Mouse (Mus musculus) erythroblast, embryonic 14.5 days (primary cell): ENCODE data around the gene Olfr70. TPM values are rescaled to one million over a fixed set of nuclear protein-coding genes. Genes with fewer than 3 reads are reported as not detected.

Source experiments
- H3K27me3 ChIP-seq: 2 replicates; pipeline ENCODE4 v1.6.1; 2012; ENCODE audit warnings: inconsistent platforms; ENCODE audit not compliant: control insufficient read depth
- H3K36me3 ChIP-seq: 2 replicates; pipeline ENCODE4 v1.6.1; 2012; ENCODE audit warnings: mild to moderate bottlenecking, inconsistent platforms; ENCODE audit not compliant: control insufficient read depth
- H3K4me1 ChIP-seq: 2 replicates; pipeline ENCODE4 v1.6.1; 2012; ENCODE audit warnings: inconsistent platforms; ENCODE audit not compliant: control insufficient read depth
- H3K4me3 ChIP-seq: replicated peaks from 2 replicates; pipeline ENCODE3; 2012; ENCODE audit warnings: moderate library complexity, mild to moderate bottlenecking, inconsistent platforms
- H3K9me3 ChIP-seq: 2 replicates; pipeline ENCODE4 v1.6.1; 2012; ENCODE audit warnings: low read length, inconsistent platforms, mixed read lengths; ENCODE audit not compliant: control insufficient read depth
- GATA1 ChIP-seq: IDR thresholded peaks from 2 replicates; pipeline ENCODE4 v1.6.1; 2012; ENCODE audit warnings: low read length, inconsistent platforms, mixed read lengths
- TAL1 ChIP-seq: IDR thresholded peaks from 3 replicates; pipeline ENCODE4 v1.6.1; 2012; ENCODE audit warnings: low read length, inconsistent platforms, mixed read lengths
- polyA plus RNA-seq: library from polyadenylated mRNA; stranded (reverse); fragments of >175 nt; gene quantifications from 2 replicates; pipeline ENCODE4 v1.2.3, GENCODE M21; 2012

Olfr70 gene
- not detected in 2 replicates for polyA plus RNA-seq

- Histone ChIP-seq H3K27me3 (no peaks in the 10 kb centered on the region), H3K4me1 (no peaks in the 10 kb centered on the region), H3K4me3 (no peak within 1 kb of the TSS), H3K9me3 (no peaks in the 10 kb centered on the region), H3K36me3 (no peaks in the 10 kb centered on the region)
- TF ChIP-seq GATA1 (no peak), TAL1 (no peak)
These were observed at the start of gene Olfr70 for GRCm38 (mm10) chr4:43700707-43701106. TSS of gene Olfr70 (minus strand) at chr4:43700807.

- Histone ChIP-seq H3K9me3 (no peaks in the 10 kb centered on the region), H3K4me3 (no peak overlapping the region), H3K4me1 (no peaks in the 10 kb centered on the region), H3K36me3 (no peaks in the 10 kb centered on the region), H3K27me3 (no peaks in the 10 kb centered on the region)
- TF ChIP-seq GATA1 (no peak), TAL1 (no peak)
These were observed 44.6 kb upstream of the Olfr70 start for GRCm38 (mm10) chr4:43745187-43745586.

GRCm38 (mm10) chr4:43743099-43743498, 42.5 kb upstream of the Olfr70 start:
- Histone ChIP-seq H3K36me3 (no peaks in the 10 kb centered on the region), H3K4me3 (no peak overlapping the region), H3K4me1 (no peaks in the 10 kb centered on the region), H3K27me3 (no peaks in the 10 kb centered on the region), H3K9me3 (no peaks in the 10 kb centered on the region)
- TF ChIP-seq GATA1, result no peak
- TF ChIP-seq TAL1, result no peak

GRCm38 (mm10) chr4:43742637-43743036, 42.0 kb upstream of the Olfr70 start:
- H3K4me3 ChIP-seq, result no peak overlapping the region
- H3K27me3 ChIP-seq, result no peaks in the 10 kb centered on the region
- no peaks in the 10 kb centered on the region for H3K9me3 ChIP-seq
- TF ChIP-seq TAL1, result no peak
- H3K36me3 ChIP-seq, result no peaks in the 10 kb centered on the region
- H3K4me1 ChIP-seq, result no peaks in the 10 kb centered on the region

GRCm38 (mm10) chr4:43741526-43741925, 40.9 kb upstream of the Olfr70 start:
- H3K36me3 ChIP-seq, result no peaks in the 10 kb centered on the region
- no peaks in the 10 kb centered on the region for H3K9me3 ChIP-seq
- no peak overlapping the region for H3K4me3 ChIP-seq
- TF ChIP-seq GATA1, result no peak
- TF ChIP-seq TAL1, result no peak
- no peaks in the 10 kb centered on the region for H3K27me3 ChIP-seq
- H3K4me1 ChIP-seq, result no peaks in the 10 kb centered on the region

GRCm38 (mm10) chr4:43738989-43739674, 38.5 kb upstream of the Olfr70 start:
- Histone ChIP-seq H3K4me3 (no peak overlapping the region), H3K36me3 (no peaks in the 10 kb centered on the region), H3K27me3 (no peaks in the 10 kb centered on the region), H3K4me1 (no peaks in the 10 kb centered on the region), H3K9me3 (no peaks in the 10 kb centered on the region)
- TF ChIP-seq GATA1 (no peak), TAL1 (no peak)

- TF ChIP-seq GATA1, result no peak
- no peak for TF ChIP-seq TAL1
- no peaks in the 10 kb centered on the region for H3K4me1 ChIP-seq
- no peak overlapping the region for H3K4me3 ChIP-seq
- no peaks in the 10 kb centered on the region for H3K36me3 ChIP-seq
- H3K9me3 ChIP-seq, result no peaks in the 10 kb centered on the region
- no peaks in the 10 kb centered on the region for H3K27me3 ChIP-seq
These were observed 36.5 kb upstream of the Olfr70 start for GRCm38 (mm10) chr4:43737144-43737543.

- TF ChIP-seq GATA1, result no peak
- Histone ChIP-seq H3K27me3 (no peaks in the 10 kb centered on the region), H3K4me1 (peaks cover 13% of the 10 kb centered on the region), H3K4me3 (no peak overlapping the region), H3K9me3 (no peaks in the 10 kb centered on the region), H3K36me3 (no peaks in the 10 kb centered on the region)
These were observed 32.6 kb upstream of the Olfr70 start for GRCm38 (mm10) chr4:43733186-43733585.

- Histone ChIP-seq H3K36me3 (no peaks in the 10 kb centered on the region), H3K27me3 (no peaks in the 10 kb centered on the region), H3K9me3 (no peaks in the 10 kb centered on the region), H3K4me1 (peaks cover 15% of the 10 kb centered on the region), H3K4me3 (no peak overlapping the region)
- TF ChIP-seq TAL1, result no peak
- no peak for TF ChIP-seq GATA1
These were observed 31.6 kb upstream of the Olfr70 start for GRCm38 (mm10) chr4:43732171-43732570.
